Mouse (Mus musculus): Measurements from ENCODE around the gene Itln1. TPM values are rescaled to one million over a fixed set of nuclear protein-coding genes. Genes with fewer than 3 reads are reported as not detected.
A peak's percentile ranks its signal among the peaks of the same experiment; 100 is the strongest.

Gene Itln1
- total and polyA plus RNA-seq, 2 experiments from 2014 or later = not detected

DNA sequence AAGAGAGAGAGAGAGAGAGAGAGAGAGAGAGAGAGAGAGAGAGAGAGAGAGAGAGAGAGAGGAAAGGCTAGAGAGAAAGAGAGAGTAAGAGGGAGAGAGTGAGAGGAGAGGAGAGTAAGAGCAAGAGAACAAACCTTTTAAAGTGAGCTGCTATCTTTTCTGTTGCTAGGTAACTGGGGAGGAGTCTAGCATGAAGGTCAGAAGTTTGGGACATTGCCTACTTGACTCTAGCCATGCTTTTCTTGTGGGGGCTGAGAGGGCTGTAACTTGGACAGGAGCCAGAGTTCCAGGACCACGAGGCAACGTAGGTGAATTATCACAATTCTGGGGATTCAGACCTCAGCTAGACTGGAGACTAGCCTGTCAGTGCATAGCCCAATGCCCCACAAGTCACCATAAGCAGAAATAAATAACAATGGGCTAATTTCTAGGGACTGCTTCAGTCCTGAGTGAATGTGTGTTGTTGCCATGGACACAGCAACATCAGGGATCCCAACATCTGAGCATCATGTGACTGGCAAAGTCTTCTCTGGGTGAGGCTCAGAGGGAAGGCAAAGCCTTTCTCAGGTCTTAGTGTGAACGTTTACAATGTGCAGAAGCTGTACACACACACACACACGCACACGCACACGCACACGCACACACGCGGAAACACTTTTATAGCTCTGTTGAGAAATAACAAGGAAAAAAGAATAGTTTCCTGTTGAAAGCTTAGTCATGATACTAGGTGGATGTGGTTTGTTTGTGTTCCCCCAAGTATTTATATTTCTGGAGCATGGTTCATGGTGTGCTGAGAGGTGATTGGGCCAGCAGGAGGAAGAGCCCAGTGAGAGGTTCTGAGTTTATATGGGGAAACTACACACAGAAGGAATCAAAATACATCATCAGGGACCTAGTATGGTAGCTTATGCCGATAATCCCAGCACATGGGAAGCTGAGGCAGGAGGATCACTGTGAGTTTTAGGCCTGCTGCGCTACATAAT, 18.6 kb upstream of the Itln1 start:
- Histone ChIP-seq H3K4me3 (ENCODE audit: low read depth, low read length) (no peak overlapping the region), H3K9me3 (ENCODE audit: low read length) (no peaks in the 10 kb centered on the region), H3K27ac (ENCODE audit: low read depth, low read length) (no peak overlapping the region), H3K27me3 (ENCODE audit: insufficient read depth, low read length) (no peaks in the 10 kb centered on the region), H3K36me3 (ENCODE audit: insufficient read depth) (no peaks in the 10 kb centered on the region), H3K4me1 (ENCODE audit: insufficient read depth) (no peaks in the 10 kb centered on the region), H3K9ac (no peak overlapping the region), H3K4me2 (ENCODE audit: low read depth) (no peak overlapping the region)
- DNase-seq (peak; percentile 9), ATAC-seq (peak; percentile 71)
- 81% methylated on average over 11 of the region's 11 CpGs for WGBS
- no peak for TF ChIP-seq CTCF (IDR thresholded peaks at IDR 0.05; ENCODE audit: low read depth)

DNA sequence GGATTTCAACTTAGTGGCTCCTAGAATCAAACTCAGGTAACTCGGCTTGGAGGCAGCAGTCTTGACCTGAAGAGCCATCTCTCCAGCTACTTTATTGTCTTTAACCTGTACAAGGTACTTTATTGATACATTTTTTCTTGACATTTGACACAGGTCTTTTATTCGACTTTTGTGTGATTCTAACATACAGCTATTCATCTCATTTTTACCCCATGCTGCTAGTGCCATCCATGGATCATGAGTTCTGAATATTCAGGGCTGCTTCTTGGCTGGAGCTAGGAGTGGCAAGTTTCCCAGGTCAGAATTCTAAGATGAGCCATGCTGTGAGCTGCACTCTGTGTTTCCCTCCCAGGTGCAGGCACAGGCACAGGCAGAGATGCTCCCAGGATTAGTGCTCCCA, 17.1 kb upstream of the Itln1 start:
- Histone ChIP-seq H3K27ac (ENCODE audit: low read depth, low read length) (no peak overlapping the region), H3K36me3 (ENCODE audit: insufficient read depth) (no peaks in the 10 kb centered on the region), H3K4me2 (ENCODE audit: low read depth) (no peak overlapping the region), H3K9ac (no peak overlapping the region), H3K27me3 (ENCODE audit: insufficient read depth, low read length) (no peaks in the 10 kb centered on the region), H3K4me3 (ENCODE audit: low read depth, low read length) (no peak overlapping the region), H3K4me1 (ENCODE audit: insufficient read depth) (no peaks in the 10 kb centered on the region), H3K9me3 (ENCODE audit: low read length) (no peaks in the 10 kb centered on the region)
- DNase-seq (no peak), ATAC-seq (no peak)
- TF ChIP-seq CTCF (IDR thresholded peaks at IDR 0.05; ENCODE audit: low read depth) = no peak
- WGBS = 86% methylated on average over 2 of the region's 2 CpGs

DNA sequence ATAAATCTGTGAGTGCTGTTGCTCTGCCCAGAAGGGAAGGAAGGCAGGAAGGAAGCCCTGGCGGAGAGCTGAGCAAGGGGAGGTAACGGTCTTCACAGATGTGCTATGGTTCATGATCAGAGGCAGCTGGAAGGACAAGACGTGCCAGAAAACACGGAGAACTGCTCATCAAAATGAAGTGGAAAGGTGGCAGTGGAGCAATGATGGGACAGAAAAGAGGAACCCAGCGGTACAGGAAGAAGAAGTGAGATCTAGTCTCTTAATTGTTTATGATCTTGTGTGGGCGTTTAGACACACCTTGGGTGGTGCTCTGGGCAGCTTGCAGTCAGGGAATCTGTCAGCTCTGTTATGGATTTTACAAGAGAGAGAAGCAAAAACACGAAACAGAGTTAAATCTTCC, 16.2 kb upstream of the Itln1 start:
- no peak for TF ChIP-seq CTCF (IDR thresholded peaks at IDR 0.05; ENCODE audit: low read depth)
- Histone ChIP-seq H3K4me3 (ENCODE audit: low read depth, low read length) (no peak overlapping the region), H3K4me2 (ENCODE audit: low read depth) (no peak overlapping the region), H3K9me3 (ENCODE audit: low read length) (no peaks in the 10 kb centered on the region), H3K9ac (no peak overlapping the region), H3K4me1 (ENCODE audit: insufficient read depth) (no peaks in the 10 kb centered on the region), H3K36me3 (ENCODE audit: insufficient read depth) (no peaks in the 10 kb centered on the region), H3K27me3 (ENCODE audit: insufficient read depth, low read length) (no peaks in the 10 kb centered on the region), H3K27ac (ENCODE audit: low read depth, low read length) (no peak overlapping the region)
- WGBS = 90% methylated on average over 7 of the region's 7 CpGs
- DNase-seq (no peak), ATAC-seq (no peak)

DNA sequence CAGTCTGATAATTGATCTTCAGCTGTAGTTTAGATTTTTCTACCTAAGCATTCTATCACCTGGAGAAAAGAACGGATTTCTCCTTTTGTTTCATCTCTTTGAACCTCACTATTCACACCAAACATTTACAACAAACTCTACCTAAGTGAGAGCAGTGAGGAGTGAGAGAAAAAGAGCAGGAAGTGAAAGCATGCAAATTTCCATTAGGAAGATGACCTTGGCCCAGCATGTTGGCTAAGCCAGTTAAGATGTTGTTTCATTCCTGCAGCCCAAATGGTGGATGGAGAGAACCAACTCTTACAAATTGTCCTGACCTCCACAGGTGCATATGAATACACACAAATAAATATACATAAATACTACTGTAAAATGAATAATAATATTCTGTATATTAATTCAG, 5.6 kb upstream of the Itln1 start:
- Histone ChIP-seq H3K27ac (ENCODE audit: low read depth, low read length) (no peak overlapping the region), H3K4me2 (ENCODE audit: low read depth) (no peak overlapping the region), H3K27me3 (ENCODE audit: insufficient read depth, low read length) (no peaks in the 10 kb centered on the region), H3K9ac (no peak overlapping the region), H3K36me3 (ENCODE audit: insufficient read depth) (no peaks in the 10 kb centered on the region), H3K9me3 (ENCODE audit: low read length) (no peaks in the 10 kb centered on the region), H3K4me1 (ENCODE audit: insufficient read depth) (no peaks in the 10 kb centered on the region), H3K4me3 (ENCODE audit: low read depth, low read length) (no peak overlapping the region)
- no peak for DNase-seq
- no peak for ATAC-seq
- TF ChIP-seq CTCF (IDR thresholded peaks at IDR 0.05; ENCODE audit: low read depth) = no peak
- 80% methylated on average over 1 of the region's 1 CpGs for WGBS

DNA sequence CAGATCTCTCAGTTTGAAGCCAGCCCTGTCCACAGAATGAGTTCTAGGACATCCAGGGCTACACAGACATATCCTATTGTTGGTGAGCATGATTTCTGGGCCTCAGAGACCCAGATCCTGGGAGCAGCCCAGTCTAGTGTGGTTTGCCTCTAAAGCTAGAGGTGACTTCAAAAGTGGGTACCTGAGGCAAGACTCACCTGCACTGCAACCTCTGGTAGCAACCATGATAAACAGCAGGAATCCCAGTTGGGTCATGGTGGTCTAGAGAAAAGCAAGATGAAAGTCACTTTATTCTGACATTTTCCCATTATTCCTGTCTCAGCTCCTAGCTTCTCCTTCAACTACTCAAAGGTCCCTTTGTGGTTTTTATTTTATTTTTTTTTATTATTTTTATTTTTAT, 537 bp downstream of the Itln1 start:
- DNase-seq (no peak), ATAC-seq (no peak)
- Histone ChIP-seq H3K36me3 (ENCODE audit: insufficient read depth) (no peaks in the 10 kb centered on the region), H3K27ac (ENCODE audit: low read depth, low read length) (no peak overlapping the region), H3K4me1 (ENCODE audit: insufficient read depth) (no peaks in the 10 kb centered on the region), H3K9me3 (ENCODE audit: low read length) (no peaks in the 10 kb centered on the region), H3K4me3 (ENCODE audit: low read depth, low read length) (no peak overlapping the region), H3K4me2 (ENCODE audit: low read depth) (no peak overlapping the region), H3K27me3 (ENCODE audit: insufficient read depth, low read length) (no peaks in the 10 kb centered on the region), H3K9ac (no peak overlapping the region)
- TF ChIP-seq CTCF (IDR thresholded peaks at IDR 0.05; ENCODE audit: low read depth) = no peak

DNA sequence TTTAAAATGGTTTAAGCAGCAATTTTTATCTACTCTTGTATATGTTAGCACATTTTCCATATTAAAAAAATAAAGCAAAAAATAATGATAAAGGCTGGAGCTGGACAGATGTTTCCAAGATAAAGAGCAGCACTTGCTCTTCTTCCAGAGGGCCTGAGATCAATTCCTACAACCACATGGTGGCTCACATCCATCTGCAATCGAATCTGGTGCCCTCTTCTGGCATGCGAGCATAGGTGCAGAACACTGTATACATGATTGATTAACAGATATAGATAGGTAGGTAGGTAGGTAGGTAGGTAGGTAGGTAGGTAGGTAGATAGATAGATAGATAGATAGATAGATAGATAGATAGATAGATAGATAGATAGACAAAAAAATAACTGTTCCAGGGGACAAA, 2.3 kb downstream of the Itln1 start:
- Histone ChIP-seq H3K9me3 (ENCODE audit: low read length) (no peaks in the 10 kb centered on the region), H3K27me3 (ENCODE audit: insufficient read depth, low read length) (no peaks in the 10 kb centered on the region), H3K27ac (ENCODE audit: low read depth, low read length) (no peak overlapping the region), H3K36me3 (ENCODE audit: insufficient read depth) (no peaks in the 10 kb centered on the region), H3K9ac (no peak overlapping the region), H3K4me2 (ENCODE audit: low read depth) (no peak overlapping the region), H3K4me1 (ENCODE audit: insufficient read depth) (no peaks in the 10 kb centered on the region), H3K4me3 (ENCODE audit: low read depth, low read length) (no peak overlapping the region)
- DNase-seq = no peak
- TF ChIP-seq CTCF (IDR thresholded peaks at IDR 0.05; ENCODE audit: low read depth) = no peak
- 58% methylated on average over 2 of the region's 2 CpGs for WGBS
- no peak for ATAC-seq

DNA sequence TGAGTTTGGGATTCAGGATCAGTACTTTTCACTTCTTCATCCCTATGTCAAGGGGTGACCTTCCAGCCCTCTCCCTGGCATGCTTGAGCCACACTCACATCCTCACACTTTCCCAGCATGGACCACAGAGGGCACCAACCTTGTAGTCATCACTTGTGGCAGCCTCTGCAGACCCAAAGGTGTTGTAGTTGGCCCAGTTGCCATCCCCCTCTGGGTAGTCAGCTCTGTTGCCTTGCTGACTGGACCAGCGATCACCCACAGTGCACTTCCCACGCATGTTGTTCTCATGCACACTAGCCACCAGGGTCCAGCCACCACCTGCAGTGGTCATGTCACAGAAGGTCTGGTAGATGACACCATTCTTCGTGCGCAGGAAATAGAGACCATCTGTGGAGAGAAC, 3.7 kb downstream of the Itln1 start:
- 95% methylated on average over 4 of the region's 4 CpGs for WGBS
- Histone ChIP-seq H3K27me3 (ENCODE audit: insufficient read depth, low read length) (no peaks in the 10 kb centered on the region), H3K9ac (no peak overlapping the region), H3K4me1 (ENCODE audit: insufficient read depth) (no peaks in the 10 kb centered on the region), H3K27ac (ENCODE audit: low read depth, low read length) (no peak overlapping the region), H3K9me3 (ENCODE audit: low read length) (no peaks in the 10 kb centered on the region), H3K4me3 (ENCODE audit: low read depth, low read length) (no peak overlapping the region), H3K36me3 (ENCODE audit: insufficient read depth) (no peaks in the 10 kb centered on the region), H3K4me2 (ENCODE audit: low read depth) (no peak overlapping the region)
- ATAC-seq (no peak), DNase-seq (no peak)
- no peak for TF ChIP-seq CTCF (IDR thresholded peaks at IDR 0.05; ENCODE audit: low read depth)

All from forebrain, postnatal 0 days (tissue).